Mouse (Mus musculus) naive thymus-derived CD4-positive, alpha-beta T cell, adult 2 months (primary cell): ENCODE data around the gene Enox1.

Experiments
- DNase-seq: peaks from one replicate; pipeline ENCODE4 v3.0.0-alpha.2; 2011; ENCODE audit warnings: low read depth

Gene Enox1

GRCm38 (mm10) chr14:77273721-77274120 is 117.2 kb downstream of the Enox1 start:
- no peak for DNase-seq

GRCm38 (mm10) chr14:77275607-77276006 is 119.0 kb downstream of the Enox1 start:
- no peak for DNase-seq

- DNase-seq = no peak
Measured at GRCm38 (mm10) chr14:77279143-77279542, 122.6 kb downstream of the Enox1 start.

GRCm38 (mm10) chr14:77280454-77280853 is 123.9 kb downstream of the Enox1 start:
- DNase-seq = no peak

GRCm38 (mm10) chr14:77280893-77281292 is 124.3 kb downstream of the Enox1 start:
- no peak for DNase-seq

GRCm38 (mm10) chr14:77283939-77284338 is 127.4 kb downstream of the Enox1 start:
- no peak for DNase-seq

- DNase-seq = no peak
Measured at GRCm38 (mm10) chr14:77285453-77285852, 128.9 kb downstream of the Enox1 start.

- DNase-seq = no peak
Measured at GRCm38 (mm10) chr14:77291756-77292155, 135.2 kb downstream of the Enox1 start.

- no peak for DNase-seq
Measured at GRCm38 (mm10) chr14:77297039-77297438, 140.5 kb downstream of the Enox1 start.

GRCm38 (mm10) chr14:77298327-77298726 is 141.8 kb downstream of the Enox1 start:
- DNase-seq = no peak

- DNase-seq = no peak
Measured at GRCm38 (mm10) chr14:77309571-77309970, 153.0 kb downstream of the Enox1 start.

GRCm38 (mm10) chr14:77311456-77311855 is 154.9 kb downstream of the Enox1 start:
- DNase-seq = no peak

- DNase-seq = no peak
Measured at GRCm38 (mm10) chr14:77319396-77319795, 162.8 kb downstream of the Enox1 start.

GRCm38 (mm10) chr14:77324348-77324747 is 167.8 kb downstream of the Enox1 start:
- no peak for DNase-seq

- no peak for DNase-seq
Measured at GRCm38 (mm10) chr14:77327693-77328092, 171.1 kb downstream of the Enox1 start.

- no peak for DNase-seq
Measured at GRCm38 (mm10) chr14:77329791-77330190, 173.2 kb downstream of the Enox1 start.

- no peak for DNase-seq
Measured at GRCm38 (mm10) chr14:77343662-77344340, 187.2 kb downstream of the Enox1 start.

GRCm38 (mm10) chr14:77346296-77346695 is 189.7 kb downstream of the Enox1 start:
- no peak for DNase-seq

- DNase-seq = no peak
Measured at GRCm38 (mm10) chr14:77351803-77352352, 195.3 kb downstream of the Enox1 start.

GRCm38 (mm10) chr14:77362662-77363061 is 206.1 kb downstream of the Enox1 start:
- DNase-seq = no peak

- no peak for DNase-seq
Measured at GRCm38 (mm10) chr14:77368411-77368810, 211.8 kb downstream of the Enox1 start.

GRCm38 (mm10) chr14:77369070-77369469 is 212.5 kb downstream of the Enox1 start:
- no peak for DNase-seq

GRCm38 (mm10) chr14:77370521-77370920 is 214.0 kb downstream of the Enox1 start:
- no peak for DNase-seq

GRCm38 (mm10) chr14:77371977-77372376 is 215.4 kb downstream of the Enox1 start:
- no peak for DNase-seq
